Mouse (Mus musculus): ENCODE data around the gene Fam102b. TPM values are rescaled to one million over a fixed set of nuclear protein-coding genes. Genes with fewer than 3 reads are reported as not detected.

Gene Fam102b
- polyA plus RNA-seq, 1 experiment from 2014 or later: 8.2 TPM

DNA sequence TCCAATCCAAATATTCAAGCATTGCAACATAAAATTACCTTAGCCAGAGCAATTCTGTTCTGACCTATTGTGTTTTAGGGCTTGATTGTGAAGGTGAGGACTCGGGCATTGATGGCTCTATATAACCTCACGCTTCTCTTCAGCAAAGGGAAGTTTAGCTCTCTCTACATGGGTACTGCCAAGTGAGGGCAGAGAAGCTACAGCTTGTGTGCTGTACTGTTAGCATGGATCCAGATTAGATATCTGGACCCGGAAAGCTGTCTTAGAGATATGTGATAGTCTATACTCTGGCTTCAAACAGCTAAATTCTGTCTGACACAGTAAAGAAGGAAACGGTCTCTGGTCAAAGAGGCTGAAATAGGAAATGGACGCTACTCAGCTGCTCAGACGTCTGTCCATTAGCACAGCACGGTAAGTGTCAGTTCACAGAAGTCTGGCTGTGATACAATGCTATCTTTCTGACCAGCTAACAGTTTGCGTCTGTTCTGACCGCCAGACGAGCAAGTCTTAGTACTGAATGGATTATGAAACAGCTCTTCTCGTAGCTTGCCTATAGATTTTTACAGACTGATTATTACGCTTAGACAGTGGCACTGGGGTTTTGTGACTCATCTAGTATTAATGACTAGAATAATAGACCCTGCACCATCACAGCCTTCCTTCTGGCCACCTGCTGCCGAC lies 53.3 kb downstream of the Fam102b start:
- TF ChIP-seq CTCF (IDR thresholded peaks at IDR 0.05; ENCODE audit: low read depth): no peak
- ATAC-seq: no peak
- 85% methylated on average over 13 of the region's 13 CpGs for WGBS
- no peak overlapping the region for H3K4me2 ChIP-seq (replicated peaks; ENCODE audit: low read depth)
- peaks cover 25% of the 10 kb centered on the region for H3K36me3 ChIP-seq (ENCODE audit: control insufficient read depth, insufficient read depth)
- H3K27me3 ChIP-seq (replicated peaks; ENCODE audit: control insufficient read depth, insufficient read depth, low read length): no peaks in the 10 kb centered on the region
- no peak overlapping the region for H3K4me3 ChIP-seq (ENCODE audit: low read depth, low read length)
- H3K9me3 ChIP-seq (ENCODE audit: control insufficient read depth): no peaks in the 10 kb centered on the region
- no peak overlapping the region for H3K27ac ChIP-seq (ENCODE audit: low read depth, low read length)
- no peak overlapping the region for H3K9ac ChIP-seq (ENCODE audit: low read depth, low read length)
- no peaks in the 10 kb centered on the region for H3K4me1 ChIP-seq (replicated peaks; ENCODE audit: control insufficient read depth, insufficient read depth, low read length)

DNA sequence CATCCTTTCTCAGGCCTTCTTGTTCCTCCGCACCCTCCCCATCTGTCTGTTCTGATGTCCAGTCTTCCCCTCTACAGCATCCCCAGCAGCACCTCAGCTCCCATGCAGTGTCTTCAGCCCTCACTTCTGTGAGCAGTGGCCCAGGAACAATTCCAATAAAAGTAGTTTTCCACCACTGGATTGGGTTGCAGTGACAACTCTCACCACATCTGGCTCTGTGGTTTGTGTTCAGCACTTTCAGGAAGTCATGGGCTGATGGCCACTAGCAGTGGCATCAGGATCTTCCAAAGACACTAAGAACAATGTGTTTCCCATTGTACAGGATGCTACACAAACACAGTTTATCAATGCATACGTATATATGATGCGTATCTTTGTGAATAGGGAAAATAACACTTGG lies 61.4 kb downstream of the Fam102b start:
- Histone ChIP-seq H3K9ac (ENCODE audit: low read depth, low read length) (no peak overlapping the region), H3K27ac (ENCODE audit: low read depth, low read length) (no peak overlapping the region), H3K27me3 (replicated peaks; ENCODE audit: control insufficient read depth, insufficient read depth, low read length) (no peaks in the 10 kb centered on the region), H3K4me2 (replicated peaks; ENCODE audit: low read depth) (no peak overlapping the region), H3K9me3 (ENCODE audit: control insufficient read depth) (no peaks in the 10 kb centered on the region), H3K4me1 (replicated peaks; ENCODE audit: control insufficient read depth, insufficient read depth, low read length) (no peaks in the 10 kb centered on the region), H3K4me3 (ENCODE audit: low read depth, low read length) (no peak overlapping the region), H3K36me3 (ENCODE audit: control insufficient read depth, insufficient read depth) (0 out of 2 replicates have a peak, but pooled peaks cover 9% of the 10 kb centered on the region)
- no peak for ATAC-seq
- WGBS: 92% methylated on average over 3 of the region's 3 CpGs
- no peak for TF ChIP-seq CTCF (IDR thresholded peaks at IDR 0.05; ENCODE audit: low read depth)

DNA sequence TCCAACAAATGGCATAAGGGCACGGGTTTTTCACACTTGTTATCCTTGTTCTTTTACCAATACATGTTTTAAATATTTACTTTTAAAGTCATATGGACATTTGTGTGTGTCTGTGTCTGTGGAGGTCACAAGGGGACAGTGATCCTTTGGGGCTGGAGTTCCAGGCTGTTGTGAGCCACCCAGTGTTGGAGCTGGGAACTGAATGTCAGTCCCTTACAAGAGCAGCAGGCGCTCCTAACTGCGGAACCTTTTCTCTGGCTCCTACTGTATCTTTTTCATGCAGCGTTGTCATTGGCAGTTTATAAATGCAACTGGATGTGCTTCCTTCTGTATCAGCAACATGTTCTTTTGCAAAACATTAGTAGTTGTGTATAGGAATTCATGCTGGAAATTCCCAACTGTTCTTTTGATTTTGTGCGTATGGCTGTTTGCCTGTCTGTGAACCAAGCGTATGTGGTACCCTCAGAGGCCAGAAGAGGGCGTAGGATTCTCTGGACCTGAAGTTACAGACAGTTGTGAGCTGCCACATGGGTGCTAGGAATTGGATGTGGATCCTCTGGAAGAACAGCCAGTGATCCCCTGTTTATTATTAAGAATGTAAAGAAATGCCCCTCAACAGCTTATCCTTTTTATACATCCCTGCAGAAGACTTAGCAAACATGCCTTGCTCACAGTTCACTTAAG lies 62.9 kb downstream of the Fam102b start:
- 67% methylated on average over 7 of the region's 7 CpGs for WGBS
- peak; percentile 55 for TF ChIP-seq CTCF (IDR thresholded peaks at IDR 0.05; ENCODE audit: low read depth)
- Histone ChIP-seq H3K4me2 (replicated peaks; ENCODE audit: low read depth) (no peak overlapping the region), H3K4me3 (ENCODE audit: low read depth, low read length) (no peak overlapping the region), H3K27ac (ENCODE audit: low read depth, low read length) (no peak overlapping the region), H3K4me1 (replicated peaks; ENCODE audit: control insufficient read depth, insufficient read depth, low read length) (no peaks in the 10 kb centered on the region), H3K9me3 (ENCODE audit: control insufficient read depth) (no peaks in the 10 kb centered on the region), H3K36me3 (ENCODE audit: control insufficient read depth, insufficient read depth) (0 out of 2 replicates have a peak, but pooled peaks cover 4% of the 10 kb centered on the region), H3K9ac (ENCODE audit: low read depth, low read length) (no peak overlapping the region), H3K27me3 (replicated peaks; ENCODE audit: control insufficient read depth, insufficient read depth, low read length) (no peaks in the 10 kb centered on the region)
- no peak for ATAC-seq

DNA sequence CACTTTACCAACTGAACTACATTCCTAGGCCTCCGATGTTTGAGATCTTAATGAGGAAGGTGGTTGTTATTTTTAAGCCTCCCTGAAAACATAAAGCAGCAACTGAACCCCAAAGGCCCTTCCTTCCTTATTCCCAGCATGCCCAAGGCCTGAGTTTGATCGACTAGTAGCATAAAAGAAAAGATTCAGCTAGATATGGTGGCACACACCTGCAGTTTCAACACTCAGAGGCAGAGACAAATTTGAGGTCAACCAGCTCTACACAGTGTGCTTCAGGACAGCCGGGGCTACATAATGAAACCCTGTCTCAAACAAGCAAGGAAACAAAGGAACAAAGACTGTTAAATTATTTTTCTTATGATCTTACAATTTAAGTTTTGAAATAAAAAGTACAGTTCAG lies 63.6 kb downstream of the Fam102b start:
- no peak overlapping the region for H3K9ac ChIP-seq (ENCODE audit: low read depth, low read length)
- H3K4me1 ChIP-seq (replicated peaks; ENCODE audit: control insufficient read depth, insufficient read depth, low read length): no peaks in the 10 kb centered on the region
- ATAC-seq: no peak
- no peak for TF ChIP-seq CTCF (IDR thresholded peaks at IDR 0.05; ENCODE audit: low read depth)
- H3K4me2 ChIP-seq (replicated peaks; ENCODE audit: low read depth): no peak overlapping the region
- no peak overlapping the region for H3K4me3 ChIP-seq (ENCODE audit: low read depth, low read length)
- no peaks in the 10 kb centered on the region for H3K27me3 ChIP-seq (replicated peaks; ENCODE audit: control insufficient read depth, insufficient read depth, low read length)
- H3K9me3 ChIP-seq (ENCODE audit: control insufficient read depth): no peaks in the 10 kb centered on the region
- H3K27ac ChIP-seq (ENCODE audit: low read depth, low read length): no peak overlapping the region
- 0 out of 2 replicates have a peak, but pooled peaks cover 4% of the 10 kb centered on the region for H3K36me3 ChIP-seq (ENCODE audit: control insufficient read depth, insufficient read depth)
- 77% methylated on average over 3 of the region's 3 CpGs for WGBS

DNA sequence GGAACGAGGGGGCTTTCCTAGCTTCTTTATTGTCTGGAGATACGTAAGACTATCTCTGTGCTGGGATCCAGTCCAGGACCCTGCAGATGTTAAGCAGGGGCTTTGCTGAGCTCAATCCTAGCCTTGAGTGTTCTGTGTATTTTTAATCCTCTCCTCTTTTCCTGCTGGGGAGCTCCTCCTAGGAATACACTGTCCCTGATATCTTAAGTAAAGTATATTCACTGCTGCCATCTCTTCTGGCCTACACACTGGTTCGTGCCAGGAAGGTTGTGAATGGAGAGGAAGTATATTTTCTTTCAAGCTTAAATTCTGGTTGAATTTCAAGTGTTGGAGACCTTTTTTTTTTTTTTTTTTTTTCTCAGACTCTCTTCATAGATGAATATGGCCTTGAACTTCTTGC lies 64.1 kb downstream of the Fam102b start:
- H3K4me1 ChIP-seq (replicated peaks; ENCODE audit: control insufficient read depth, insufficient read depth, low read length): no peaks in the 10 kb centered on the region
- H3K27ac ChIP-seq (ENCODE audit: low read depth, low read length): no peak overlapping the region
- no peak overlapping the region for H3K4me3 ChIP-seq (ENCODE audit: low read depth, low read length)
- H3K9me3 ChIP-seq (ENCODE audit: control insufficient read depth): no peaks in the 10 kb centered on the region
- H3K27me3 ChIP-seq (replicated peaks; ENCODE audit: control insufficient read depth, insufficient read depth, low read length): no peaks in the 10 kb centered on the region
- no peak for ATAC-seq
- no peak overlapping the region for H3K9ac ChIP-seq (ENCODE audit: low read depth, low read length)
- 80% methylated on average over 3 of the region's 3 CpGs for WGBS
- 0 out of 2 replicates have a peak, but pooled peaks cover 4% of the 10 kb centered on the region for H3K36me3 ChIP-seq (ENCODE audit: control insufficient read depth, insufficient read depth)
- no peak for TF ChIP-seq CTCF (IDR thresholded peaks at IDR 0.05; ENCODE audit: low read depth)
- H3K4me2 ChIP-seq (replicated peaks; ENCODE audit: low read depth): no peak overlapping the region

DNA sequence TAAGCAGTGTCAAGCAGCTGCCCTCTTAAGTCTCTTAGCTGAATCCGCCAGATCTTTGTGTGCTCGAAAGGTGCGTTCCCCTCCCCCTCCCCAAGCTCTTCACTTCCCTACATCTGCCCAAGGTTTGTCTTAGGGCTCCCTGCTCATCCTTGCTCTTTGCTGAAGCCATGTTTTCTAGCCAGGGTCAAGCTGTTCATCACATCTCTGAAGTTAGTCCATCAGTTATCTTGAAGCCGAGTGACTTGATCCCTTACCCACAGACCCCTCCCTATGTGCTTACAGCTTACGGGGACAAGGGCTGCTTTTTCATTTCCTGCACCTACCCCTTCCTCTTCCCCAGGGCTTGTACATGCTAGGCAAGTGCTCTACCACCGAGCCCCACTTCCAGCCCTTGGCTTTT lies 65.8 kb downstream of the Fam102b start:
- Histone ChIP-seq H3K9me3 (ENCODE audit: control insufficient read depth) (no peaks in the 10 kb centered on the region), H3K4me3 (ENCODE audit: low read depth, low read length) (no peak overlapping the region), H3K4me2 (replicated peaks; ENCODE audit: low read depth) (no peak overlapping the region), H3K27ac (ENCODE audit: low read depth, low read length) (no peak overlapping the region), H3K4me1 (replicated peaks; ENCODE audit: control insufficient read depth, insufficient read depth, low read length) (no peaks in the 10 kb centered on the region), H3K27me3 (replicated peaks; ENCODE audit: control insufficient read depth, insufficient read depth, low read length) (no peaks in the 10 kb centered on the region), H3K36me3 (ENCODE audit: control insufficient read depth, insufficient read depth) (no peaks in the 10 kb centered on the region), H3K9ac (ENCODE audit: low read depth, low read length) (no peak overlapping the region)
- no peak for ATAC-seq
- TF ChIP-seq CTCF (IDR thresholded peaks at IDR 0.05; ENCODE audit: low read depth): no peak
- WGBS: 53% methylated on average over 6 of the region's 6 CpGs
